Mouse (Mus musculus): ENCODE measurements around the gene Mrpl38. TPM values are rescaled to one million over a fixed set of nuclear protein-coding genes. Genes with fewer than 3 reads are reported as not detected.
"Not testable (repeated sequence)": the region's sequence is repeated elsewhere in the genome, so short reads cannot be mapped to it uniquely, and the experiment has no call there.

Gene Mrpl38
- total RNA-seq, 2 experiments from 2014 or later: 55.5 to 56.3 TPM

GRCm38 (mm10) chr11:116099462-116099861 lies 39.2 kb downstream of the Mrpl38 start:
- intact Hi-C loops (cut with DNase I): no loop called here
- DNase-seq: no peak

- intact Hi-C loops (cut with DNase I): no loop called here
- DNase-seq: peak; percentile 48 to 49
Observed at GRCm38 (mm10) chr11:116098711-116099460, 39.8 kb downstream of the Mrpl38 start.

- peak in 1 of 2 experiments; percentile 55 for DNase-seq
- intact Hi-C loops (cut with DNase I): no loop called here
Observed at GRCm38 (mm10) chr11:116096213-116097108, 42.2 kb downstream of the Mrpl38 start.

- intact Hi-C loops (cut with DNase I): no loop called here
- DNase-seq: peak; percentile 71 to 77
Observed at GRCm38 (mm10) chr11:116095573-116095972, 43.1 kb downstream of the Mrpl38 start.

- no peak for DNase-seq
- intact Hi-C loops (cut with DNase I): no loop called here
Observed at GRCm38 (mm10) chr11:116093771-116094565, 44.7 kb downstream of the Mrpl38 start.

GRCm38 (mm10) chr11:116092959-116093358 lies 45.7 kb downstream of the Mrpl38 start:
- DNase-seq: not testable (repeated sequence)

GRCm38 (mm10) chr11:116091591-116091990 lies 47.1 kb downstream of the Mrpl38 start:
- intact Hi-C loops (cut with DNase I): no loop called here
- DNase-seq: no peak

More at GRCm38 (mm10) chr11:116092959-116093358, 45.7 kb downstream of the Mrpl38 start:
- intact Hi-C loops (cut with DNase I): not testable (repeated sequence)

GRCm38 (mm10) chr11:116089545-116089944 lies 49.1 kb downstream of the Mrpl38 start:
- no peak for DNase-seq
- intact Hi-C loops (cut with DNase I): loop anchor here (5.0 kb wide), 1 partner anchor 128 kb away; no protein-coding TSS in a partner anchor

GRCm38 (mm10) chr11:116088741-116089394 lies 49.8 kb downstream of the Mrpl38 start:
- intact Hi-C loops (cut with DNase I): loop anchor here (1.0 to 5.0 kb wide), 3 partner anchors 21 to 128 kb away; no protein-coding TSS in a partner anchor
- no peak for DNase-seq

- intact Hi-C loops (cut with DNase I): loop anchor here (1.0 to 5.0 kb wide), 3 partner anchors 22 to 129 kb away; no protein-coding TSS in a partner anchor
- no peak for DNase-seq
Observed at GRCm38 (mm10) chr11:116088188-116088587, 50.5 kb downstream of the Mrpl38 start.

GRCm38 (mm10) chr11:116087194-116088130 lies 51.2 kb downstream of the Mrpl38 start:
- DNase-seq: peak; percentile 93 to 94
- intact Hi-C loops (cut with DNase I): loop anchor here (1.0 to 5.0 kb wide), 3 partner anchors 23 to 130 kb away; no protein-coding TSS in a partner anchor

GRCm38 (mm10) chr11:116086258-116087193 lies 52.1 kb downstream of the Mrpl38 start, which contains the start of gene Wbp2:
Gene Wbp2, minus strand, starts transcription at chr11:116086995.
- DNase-seq: peak; percentile 95 to 97
- intact Hi-C loops (cut with DNase I): loop anchor here (5.0 kb wide), 1 partner anchor 131 kb away; no protein-coding TSS in a partner anchor

- intact Hi-C loops (cut with DNase I): loop anchor here (5.0 kb wide), 2 partner anchors 42 to 147 kb away; no protein-coding TSS in a partner anchor
- no peak for DNase-seq
Observed at GRCm38 (mm10) chr11:116084166-116084565, 54.5 kb downstream of the Mrpl38 start.

GRCm38 (mm10) chr11:116083096-116083672 lies 55.5 kb downstream of the Mrpl38 start:
- no peak for DNase-seq
- intact Hi-C loops (cut with DNase I): loop anchor here (5.0 kb wide), 2 partner anchors 41 to 146 kb away; no protein-coding TSS in a partner anchor
